Mouse (Mus musculus) heart, postnatal 0 days (tissue): ENCODE data around the gene Prc1. TPM values are rescaled to one million over a fixed set of nuclear protein-coding genes. Genes with fewer than 3 reads are reported as not detected.

Source experiments
- ATAC-seq: fragments of 200-750 bp; cut with Nextera tagmentation; 2 replicates; pipeline ENCODE4 v1.8.0; 2017; ENCODE audit warnings: low read depth, moderate number of reproducible peaks, moderate library complexity; ENCODE audit not compliant: insufficient read depth
- DNase-seq: peaks from one replicate; pipeline ENCODE4 v3.0.0-alpha.2; 2016; ENCODE audit warnings: low spot score
- H3K27ac ChIP-seq: fragments of 300-500 bp; sonication (generic); 2 replicates; pipeline ENCODE4 v1.5.1; 2014; ENCODE audit warnings: low read depth, mild to moderate bottlenecking
- H3K27me3 ChIP-seq: fragments of 300-500 bp; sonication (generic); 2 replicates; pipeline ENCODE4 v1.6.1; 2014; ENCODE audit warnings: low read length, mixed read lengths; ENCODE audit not compliant: control insufficient read depth, insufficient read depth
- H3K36me3 ChIP-seq: fragments of 300-500 bp; sonication (generic); replicated peaks from 2 replicates; pipeline ENCODE4 v1.6.1; 2014; ENCODE audit warnings: low read length, mixed read lengths; ENCODE audit not compliant: control insufficient read depth, insufficient read depth
- H3K4me1 ChIP-seq: fragments of 300-500 bp; sonication (generic); 2 replicates; pipeline ENCODE4 v1.6.1; 2014; ENCODE audit warnings: antibody characterized with exemption; ENCODE audit not compliant: control insufficient read depth, insufficient read depth
- H3K4me2 ChIP-seq: fragments of 300-500 bp; sonication (generic); 2 replicates; pipeline ENCODE4 v1.6.1; 2014; ENCODE audit warnings: low read depth, mild to moderate bottlenecking, low read length, moderate library complexity
- H3K4me3 ChIP-seq: fragments of 300-500 bp; sonication (generic); 2 replicates; pipeline ENCODE4 v1.5.1; 2014; ENCODE audit warnings: low read depth, low read length
- H3K9ac ChIP-seq: fragments of 300-500 bp; sonication (generic); replicated peaks from 2 replicates; pipeline ENCODE4 v1.6.1; 2014; ENCODE audit warnings: low read depth, low read length, mixed read lengths
- H3K9me3 ChIP-seq: fragments of 300-500 bp; sonication (generic); replicated peaks from 2 replicates; pipeline ENCODE4 v1.6.1; 2016; ENCODE audit warnings: low read length; ENCODE audit not compliant: control insufficient read depth
- CTCF ChIP-seq: IDR thresholded peaks from 2 replicates; pipeline ENCODE4 v1.5.1; 2016; ENCODE audit warnings: antibody characterized with exemption, control low read depth, low read depth
- EP300 ChIP-seq: IDR thresholded peaks from 2 replicates; pipeline ENCODE4 v1.6.1; 2016; ENCODE audit warnings: antibody characterized with exemption, low read depth
- WGBS: fragments of 180-500 bp; shearing (Covaris S2); extraction: QIAGEN DNeasy Blood & Tissue Kit; methylation state at CpG from one replicate; pipeline ENCODE4 v1.1.7; 2014; 5-methylcytosine and 5-hydroxymethylcytosine counted together
- polyA plus RNA-seq: library from polyadenylated mRNA; unstranded; fragments of >200 nt; fragmentation: Nextera tagmentation; extraction: Ambion mirVana; gene quantifications from 2 replicates; pipeline ENCODE4 v1.2.1, GENCODE M21; 2015
- total RNA-seq: library from RNA; depleted of rRNA; stranded (reverse); fragments of >200 nt; gene quantifications from 2 replicates; pipeline ENCODE4 v1.2.3, GENCODE M21; 2014; ENCODE audit warnings: low replicate concordance

Gene Prc1
- total and polyA plus RNA-seq, 2 experiments from 2014 or later = 49.4 to 59.9 TPM

GRCm38 (mm10) chr7:80343270-80344018, 49.2 kb downstream of the Prc1 start:
- peak overlapping the region; percentile 73 for H3K9ac ChIP-seq
- peak overlapping the region; percentile 58 for H3K4me3 ChIP-seq
- H3K4me1 ChIP-seq = peaks cover 20% of the 10 kb centered on the region
- H3K9me3 ChIP-seq = no peaks in the 10 kb centered on the region
- no peak for TF ChIP-seq CTCF
- no peak for TF ChIP-seq EP300
- DNase-seq (no peak), ATAC-seq (no peak)
- no peaks in the 10 kb centered on the region for H3K36me3 ChIP-seq
- H3K4me2 ChIP-seq = peak overlapping the region; percentile 87
- WGBS = 26% methylated on average over 19 of the region's 19 CpGs
- no peaks in the 10 kb centered on the region for H3K27me3 ChIP-seq
- H3K27ac ChIP-seq = peak overlapping the region; percentile 76

GRCm38 (mm10) chr7:80346173-80346572, 51.9 kb downstream of the Prc1 start:
- DNase-seq (no peak), ATAC-seq (no peak)
- no peak overlapping the region for H3K4me3 ChIP-seq
- H3K9me3 ChIP-seq = no peaks in the 10 kb centered on the region
- peaks cover 7% of the 10 kb centered on the region; the same call in 1 of the 2 replicates for H3K4me1 ChIP-seq
- TF ChIP-seq CTCF = no peak
- TF ChIP-seq EP300 = no peak
- peaks cover 15% of the 10 kb centered on the region for H3K36me3 ChIP-seq
- H3K9ac ChIP-seq = no peak overlapping the region
- H3K27me3 ChIP-seq = no peaks in the 10 kb centered on the region
- 74% methylated on average over 9 of the region's 9 CpGs for WGBS
- no peak overlapping the region for H3K4me2 ChIP-seq
- H3K27ac ChIP-seq = no peak overlapping the region

DNA sequence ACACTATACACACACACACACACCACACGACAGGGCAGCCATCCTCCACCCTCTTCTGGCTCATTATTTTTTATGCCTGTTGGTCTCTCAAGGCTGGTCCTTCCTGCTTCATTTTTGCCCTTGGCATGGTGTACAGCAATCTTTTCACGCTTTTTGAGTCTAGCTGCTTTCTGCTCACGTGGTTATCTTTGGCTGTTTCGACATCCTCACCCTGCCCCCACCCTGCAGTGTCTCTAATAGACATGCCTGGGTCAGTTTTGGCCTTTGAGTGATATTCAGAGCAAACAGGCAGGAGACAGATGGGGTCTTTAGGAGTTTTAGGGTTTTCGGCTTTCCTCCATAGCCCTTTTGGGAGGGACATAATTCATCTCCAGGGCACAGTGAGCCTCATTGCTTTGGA, 52.6 kb downstream of the Prc1 start:
- no peak overlapping the region for H3K9ac ChIP-seq
- H3K4me3 ChIP-seq = no peak overlapping the region

DNA sequence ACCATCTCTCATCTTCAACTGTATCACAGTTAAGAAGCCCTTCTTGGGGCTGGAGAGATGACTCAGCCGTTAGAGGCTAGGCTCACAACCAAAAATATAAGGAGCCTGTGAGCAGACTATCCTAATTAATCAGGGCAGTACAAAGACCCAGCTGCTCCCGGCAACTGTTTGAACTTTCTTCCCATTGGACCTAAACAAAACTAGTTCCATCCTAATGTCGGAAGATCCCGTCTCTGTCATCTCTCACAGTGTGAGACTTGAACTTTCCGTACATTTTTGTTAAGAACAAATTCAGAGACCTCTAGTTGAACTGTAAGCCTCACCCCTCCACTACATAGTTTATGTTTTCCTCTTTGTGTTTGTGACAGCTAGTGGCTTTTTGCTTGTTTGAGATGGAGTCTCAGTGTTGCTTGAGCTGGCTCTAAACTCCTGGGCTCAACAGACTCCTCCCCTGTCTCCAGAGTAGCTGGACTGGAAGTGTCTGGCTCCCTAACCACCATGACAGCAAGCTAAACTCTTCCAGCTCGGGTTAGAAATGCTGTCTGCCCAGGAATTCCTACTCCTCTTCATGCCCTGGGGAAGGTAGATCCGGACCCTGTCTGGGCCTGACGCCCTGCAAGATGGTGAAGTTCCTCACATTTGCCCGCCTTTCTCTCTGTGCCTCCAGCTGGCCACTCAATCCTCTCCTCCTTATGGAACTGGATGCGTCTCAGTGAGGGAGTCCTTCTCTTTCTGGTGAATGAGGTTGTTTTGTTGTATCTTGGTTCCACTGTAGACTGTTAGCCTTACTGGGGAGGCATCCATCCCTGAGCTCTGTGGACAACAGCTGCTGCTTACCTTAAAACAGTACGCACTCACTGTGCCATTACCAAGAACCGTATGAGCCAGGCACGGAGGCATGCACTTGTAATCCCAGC, 53.7 kb downstream of the Prc1 start:
- WGBS = 69% methylated on average over 13 of the region's 13 CpGs
- Histone ChIP-seq H3K4me2 (no peak overlapping the region), H3K9me3 (no peaks in the 10 kb centered on the region), H3K9ac (no peak overlapping the region), H3K27me3 (no peaks in the 10 kb centered on the region), H3K36me3 (peaks cover 30% of the 10 kb centered on the region), H3K27ac (peak overlapping the region; percentile 51), H3K4me3 (no peak overlapping the region), H3K4me1 (peaks cover 7% of the 10 kb centered on the region; the same call in 1 of the 2 replicates)
- DNase-seq (no peak), ATAC-seq (no peak)
- TF ChIP-seq CTCF = no peak
- no peak for TF ChIP-seq EP300

More for the DNA sequence above, 52.6 kb downstream of the Prc1 start:
- no peaks in the 10 kb centered on the region for H3K27me3 ChIP-seq
- WGBS = 72% methylated on average over 5 of the region's 5 CpGs
- H3K4me2 ChIP-seq = no peak overlapping the region
- no peak overlapping the region for H3K27ac ChIP-seq
- no peaks in the 10 kb centered on the region for H3K9me3 ChIP-seq
- no peak for DNase-seq
- TF ChIP-seq EP300 (no peak), CTCF (no peak)
- no peak for ATAC-seq
- peaks cover 20% of the 10 kb centered on the region for H3K36me3 ChIP-seq
- peaks cover 7% of the 10 kb centered on the region; the same call in 1 of the 2 replicates for H3K4me1 ChIP-seq

GRCm38 (mm10) chr7:80350808-80351207, 56.6 kb downstream of the Prc1 start:
- H3K9ac ChIP-seq = no peak overlapping the region
- ATAC-seq (no peak), DNase-seq (no peak)
- H3K4me1 ChIP-seq = no peaks in the 10 kb centered on the region
- H3K9me3 ChIP-seq = no peaks in the 10 kb centered on the region
- no peak overlapping the region for H3K27ac ChIP-seq
- 52% methylated on average over 2 of the region's 2 CpGs for WGBS
- H3K4me3 ChIP-seq = no peak overlapping the region
- peaks cover 49% of the 10 kb centered on the region for H3K36me3 ChIP-seq
- H3K4me2 ChIP-seq = no peak overlapping the region
- no peak for TF ChIP-seq EP300
- no peak for TF ChIP-seq CTCF
- H3K27me3 ChIP-seq = no peaks in the 10 kb centered on the region
